Mouse (Mus musculus) hindbrain, embryonic 14.5 days (tissue): ENCODE measurements around the gene Naglu. TPM values are rescaled to one million over a fixed set of nuclear protein-coding genes. Genes with fewer than 3 reads are reported as not detected.

Experiments
- ATAC-seq: fragments of 200-750 bp; cut with Nextera tagmentation; 2 replicates; pipeline ENCODE4 v1.8.0; 2017; ENCODE audit warnings: moderate number of reproducible peaks, mild to moderate bottlenecking, moderate TSS enrichment, moderate library complexity; ENCODE audit not compliant: low FRiP score
- DNase-seq: peaks from one replicate; pipeline ENCODE4 v3.0.0-alpha.2; 2015; ENCODE audit warnings: low spot score
- H3K27ac ChIP-seq: fragments of 300-500 bp; sonication (generic); 2 replicates; pipeline ENCODE4 v1.5.1; 2014; ENCODE audit warnings: mild to moderate bottlenecking, moderate library complexity
- H3K27me3 ChIP-seq: fragments of 300-500 bp; sonication (generic); 2 replicates; pipeline ENCODE4 v1.6.1; 2014; ENCODE audit warnings: mild to moderate bottlenecking, low read length, mixed read lengths; ENCODE audit not compliant: control insufficient read depth, insufficient read depth
- H3K36me3 ChIP-seq: fragments of 300-500 bp; sonication (generic); replicated peaks from 2 replicates; pipeline ENCODE4 v1.6.1; 2014; ENCODE audit not compliant: control insufficient read depth, insufficient read depth
- H3K4me1 ChIP-seq: fragments of 300-500 bp; sonication (generic); replicated peaks from 2 replicates; pipeline ENCODE4 v1.6.1; 2014; ENCODE audit warnings: antibody characterized with exemption, low read length, mixed read lengths; ENCODE audit not compliant: control insufficient read depth, insufficient read depth
- H3K4me2 ChIP-seq: fragments of 300-500 bp; sonication (generic); replicated peaks from 2 replicates; pipeline ENCODE4 v1.6.1; 2014; ENCODE audit warnings: mild to moderate bottlenecking, moderate library complexity
- H3K4me3 ChIP-seq: fragments of 300-500 bp; sonication (generic); replicated peaks from 2 replicates; pipeline ENCODE4 v1.5.1; 2014; ENCODE audit warnings: mild to moderate bottlenecking, low read length
- H3K9ac ChIP-seq: fragments of 300-500 bp; sonication (generic); 2 replicates; pipeline ENCODE4 v1.6.1; 2014
- H3K9me3 ChIP-seq: fragments of 300-500 bp; sonication (generic); 2 replicates; pipeline ENCODE4 v1.6.1; 2016; ENCODE audit warnings: low read length; ENCODE audit not compliant: control insufficient read depth
- WGBS: fragments of 180-500 bp; shearing (Covaris S2); extraction: QIAGEN DNeasy Blood & Tissue Kit; methylation state at CpG from one replicate; pipeline ENCODE4 v1.1.7; 2014; 5-methylcytosine and 5-hydroxymethylcytosine counted together
- polyA plus RNA-seq: library from polyadenylated mRNA; unstranded; fragments of >200 nt; fragmentation: Nextera tagmentation; extraction: Ambion mirVana; gene quantifications from 2 replicates; pipeline ENCODE4 v1.2.1, GENCODE M21; 2014

Gene Naglu
- polyA plus RNA-seq, result 10.2 and 11.3 TPM in 2 replicates

- Histone ChIP-seq H3K36me3 (no peaks in the 10 kb centered on the region), H3K4me3 (peak within 1 kb of the TSS; percentile 74), H3K4me1 (peaks cover 15% of the 10 kb centered on the region), H3K9me3 (no peaks in the 10 kb centered on the region), H3K9ac (peak within 1 kb of the TSS; percentile 85), H3K27me3 (no peaks in the 10 kb centered on the region), H3K4me2 (peak within 1 kb of the TSS; percentile 88), H3K27ac (peak within 1 kb of the TSS; percentile 72)
- DNase-seq, result peak; percentile 88
- WGBS, result 5% methylated on average over 35 of the region's 35 CpGs
- ATAC-seq, result peak; percentile 86
These were observed at the start of gene Naglu for GRCm38 (mm10) chr11:101069391-101070188. Gene Naglu (plus strand): TSS chr11:101070012.

GRCm38 (mm10) chr11:101023371-101023770 is 46.4 kb upstream of the Naglu start:
- Histone ChIP-seq H3K4me3 (no peak overlapping the region), H3K4me2 (no peak overlapping the region), H3K9me3 (no peaks in the 10 kb centered on the region), H3K27ac (no peak overlapping the region), H3K27me3 (no peaks in the 10 kb centered on the region), H3K4me1 (no peaks in the 10 kb centered on the region), H3K36me3 (peaks cover 97% of the 10 kb centered on the region), H3K9ac (no peak overlapping the region)
- DNase-seq (peak; percentile 38), ATAC-seq (no peak)
- 75% methylated on average over 12 of the region's 12 CpGs for WGBS

GRCm38 (mm10) chr11:101024001-101024400 is 45.8 kb upstream of the Naglu start:
- H3K36me3 ChIP-seq, result peaks cover 97% of the 10 kb centered on the region
- no peak for ATAC-seq
- H3K27ac ChIP-seq, result no peak overlapping the region
- no peaks in the 10 kb centered on the region for H3K4me1 ChIP-seq
- H3K4me2 ChIP-seq, result no peak overlapping the region
- H3K27me3 ChIP-seq, result no peaks in the 10 kb centered on the region
- no peak for DNase-seq
- H3K4me3 ChIP-seq, result no peak overlapping the region
- WGBS, result 85% methylated on average over 4 of the region's 4 CpGs
- H3K9ac ChIP-seq, result no peak overlapping the region
- H3K9me3 ChIP-seq, result no peaks in the 10 kb centered on the region

GRCm38 (mm10) chr11:101027121-101027520 is 42.7 kb upstream of the Naglu start:
- WGBS, result 93% methylated on average over 11 of the region's 11 CpGs
- no peaks in the 10 kb centered on the region for H3K9me3 ChIP-seq
- ATAC-seq (no peak), DNase-seq (no peak)
- H3K9ac ChIP-seq, result no peak overlapping the region
- no peak overlapping the region for H3K4me2 ChIP-seq
- no peaks in the 10 kb centered on the region for H3K4me1 ChIP-seq
- no peak overlapping the region for H3K27ac ChIP-seq
- no peak overlapping the region for H3K4me3 ChIP-seq
- peaks cover 96% of the 10 kb centered on the region for H3K36me3 ChIP-seq
- H3K27me3 ChIP-seq, result no peaks in the 10 kb centered on the region

- Histone ChIP-seq H3K4me1 (no peaks in the 10 kb centered on the region), H3K4me2 (no peak overlapping the region), H3K9ac (no peak overlapping the region), H3K9me3 (no peaks in the 10 kb centered on the region), H3K27me3 (no peaks in the 10 kb centered on the region), H3K36me3 (peaks cover 97% of the 10 kb centered on the region), H3K27ac (no peak overlapping the region), H3K4me3 (no peak overlapping the region)
- ATAC-seq (no peak), DNase-seq (no peak)
- 88% methylated on average over 8 of the region's 8 CpGs for WGBS
These were observed 40.5 kb upstream of the Naglu start for GRCm38 (mm10) chr11:101029320-101029719.

- no peak overlapping the region for H3K4me2 ChIP-seq
- no peak for DNase-seq
- no peak overlapping the region for H3K4me3 ChIP-seq
- 81% methylated on average over 10 of the region's 10 CpGs for WGBS
- H3K9me3 ChIP-seq, result no peaks in the 10 kb centered on the region
- ATAC-seq, result no peak
- H3K4me1 ChIP-seq, result no peaks in the 10 kb centered on the region
- no peaks in the 10 kb centered on the region for H3K27me3 ChIP-seq
- H3K27ac ChIP-seq, result no peak overlapping the region
- H3K36me3 ChIP-seq, result peaks cover 97% of the 10 kb centered on the region
- no peak overlapping the region for H3K9ac ChIP-seq
These were observed 39.5 kb upstream of the Naglu start for GRCm38 (mm10) chr11:101030136-101030807.

GRCm38 (mm10) chr11:101030808-101031156 is 39.0 kb upstream of the Naglu start:
- no peak overlapping the region for H3K27ac ChIP-seq
- peaks cover 97% of the 10 kb centered on the region for H3K36me3 ChIP-seq
- no peak overlapping the region for H3K4me2 ChIP-seq
- no peaks in the 10 kb centered on the region for H3K4me1 ChIP-seq
- H3K9ac ChIP-seq, result no peak overlapping the region
- ATAC-seq (no peak), DNase-seq (no peak)
- H3K4me3 ChIP-seq, result no peak overlapping the region
- no peaks in the 10 kb centered on the region for H3K27me3 ChIP-seq
- 96% methylated on average over 4 of the region's 4 CpGs for WGBS
- no peaks in the 10 kb centered on the region for H3K9me3 ChIP-seq

- ATAC-seq (no peak), DNase-seq (no peak)
- Histone ChIP-seq H3K4me2 (no peak overlapping the region), H3K9ac (no peak overlapping the region), H3K27me3 (no peaks in the 10 kb centered on the region), H3K9me3 (no peaks in the 10 kb centered on the region), H3K4me1 (no peaks in the 10 kb centered on the region), H3K27ac (no peak overlapping the region), H3K4me3 (no peak overlapping the region), H3K36me3 (peaks cover 97% of the 10 kb centered on the region)
- WGBS, result 89% methylated on average over 1 of the region's 1 CpGs
These were observed 38.3 kb upstream of the Naglu start for GRCm38 (mm10) chr11:101031470-101031869.

- no peak overlapping the region for H3K4me2 ChIP-seq
- H3K27ac ChIP-seq, result no peak overlapping the region
- H3K4me3 ChIP-seq, result no peak overlapping the region
- H3K9ac ChIP-seq, result no peak overlapping the region
- no peaks in the 10 kb centered on the region for H3K9me3 ChIP-seq
- WGBS, result 96% methylated on average over 17 of the region's 17 CpGs
- no peak for ATAC-seq
- no peak for DNase-seq
- peaks cover 99% of the 10 kb centered on the region for H3K36me3 ChIP-seq
- no peaks in the 10 kb centered on the region for H3K4me1 ChIP-seq
- no peaks in the 10 kb centered on the region for H3K27me3 ChIP-seq
These were observed 35.8 kb upstream of the Naglu start for GRCm38 (mm10) chr11:101033856-101034500.
